Mouse (Mus musculus) urinary bladder, postnatal 25 days (tissue): ENCODE data around the gene Camk2d.

Experiments
- DNase-seq: peaks from one replicate; pipeline ENCODE4 v3.0.0; 2022; ENCODE audit warnings: low spot score

Gene Camk2d

DNA sequence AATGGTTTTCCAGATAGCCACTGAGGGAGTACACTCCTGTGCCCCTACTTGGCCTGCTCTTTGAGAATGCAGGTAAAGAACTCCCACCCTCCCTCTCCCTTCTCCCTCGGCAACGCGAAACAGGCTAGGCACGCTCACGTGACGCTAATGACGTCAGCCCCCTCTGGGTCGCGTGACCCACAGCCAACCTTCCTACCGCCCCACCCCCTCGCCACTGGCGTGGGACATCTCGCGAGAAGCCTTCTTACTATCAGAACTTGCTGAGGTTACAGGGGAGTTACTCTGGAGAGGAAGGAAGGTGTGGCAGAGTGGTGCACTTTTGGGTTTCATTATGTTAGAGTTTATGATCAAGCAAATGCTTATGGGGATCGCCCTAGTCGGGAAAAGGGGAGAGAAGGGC, at the start of gene Camk2d:
Gene Camk2d, plus strand, starts transcription at position 217 of the 400 bp plus-strand sequence.
- peak; percentile 95 for DNase-seq

GRCm38 (mm10) chr3:126547941-126548340, 48.2 kb upstream of the Camk2d start:
- DNase-seq: no peak

GRCm38 (mm10) chr3:126563646-126564045, 32.5 kb upstream of the Camk2d start:
- no peak for DNase-seq

DNA sequence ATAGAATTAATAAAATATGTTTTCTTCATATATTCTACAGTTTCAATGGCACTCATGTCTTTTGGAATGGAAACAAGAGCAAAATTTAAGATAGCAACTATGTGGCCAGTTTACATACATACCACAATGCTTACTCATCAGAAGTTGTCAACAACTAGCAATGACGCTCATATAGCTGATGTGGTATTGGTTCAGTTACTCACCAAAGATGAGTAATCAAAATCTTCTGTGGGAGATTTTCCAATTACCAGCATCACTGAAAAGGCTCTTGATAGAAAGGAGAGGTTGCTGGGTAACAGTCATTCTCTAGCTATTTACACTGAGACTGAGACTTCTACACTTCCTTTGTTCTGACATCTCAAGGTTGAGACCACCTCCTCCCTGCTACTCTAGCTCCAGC, 25.5 kb upstream of the Camk2d start:
- DNase-seq: no peak

DNA sequence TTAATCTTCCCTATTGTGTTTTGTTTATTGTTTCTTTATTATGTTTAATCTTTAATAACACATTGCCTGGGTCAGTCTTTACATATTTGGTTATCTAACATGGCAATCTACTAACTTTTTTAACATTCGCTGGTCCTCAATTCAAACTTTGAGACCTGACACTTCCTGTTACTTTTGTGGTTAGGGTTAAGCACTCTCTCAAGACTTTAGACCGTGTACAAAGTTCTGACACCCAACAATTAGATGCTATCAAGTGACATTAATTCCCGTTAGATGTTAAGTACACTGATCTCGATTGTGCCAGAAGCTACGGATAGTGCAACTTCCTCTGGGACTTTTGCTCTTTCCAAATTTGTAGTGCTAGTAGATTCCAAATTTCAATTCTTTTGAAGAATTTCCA, 23.2 kb upstream of the Camk2d start:
- DNase-seq: no peak

DNA sequence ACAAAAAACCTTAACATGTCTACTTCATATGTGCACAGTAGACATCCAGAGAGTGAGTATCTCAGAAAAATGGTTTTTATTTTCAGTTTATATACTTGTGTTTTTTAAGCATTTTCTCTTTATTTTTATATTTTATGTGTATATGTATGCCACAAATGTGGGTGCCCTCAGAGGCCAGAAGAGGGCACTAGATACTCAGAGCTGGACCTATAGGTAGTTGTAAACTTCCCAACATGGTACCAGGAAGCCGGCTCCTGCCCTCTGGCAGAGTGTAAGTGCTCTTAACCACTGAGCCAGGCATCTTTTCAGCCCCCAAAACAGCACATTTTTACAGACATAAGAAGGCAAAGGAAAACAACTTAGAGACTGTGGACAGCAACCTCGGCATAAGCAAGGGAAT, 20.2 kb upstream of the Camk2d start:
- DNase-seq: no peak

DNA sequence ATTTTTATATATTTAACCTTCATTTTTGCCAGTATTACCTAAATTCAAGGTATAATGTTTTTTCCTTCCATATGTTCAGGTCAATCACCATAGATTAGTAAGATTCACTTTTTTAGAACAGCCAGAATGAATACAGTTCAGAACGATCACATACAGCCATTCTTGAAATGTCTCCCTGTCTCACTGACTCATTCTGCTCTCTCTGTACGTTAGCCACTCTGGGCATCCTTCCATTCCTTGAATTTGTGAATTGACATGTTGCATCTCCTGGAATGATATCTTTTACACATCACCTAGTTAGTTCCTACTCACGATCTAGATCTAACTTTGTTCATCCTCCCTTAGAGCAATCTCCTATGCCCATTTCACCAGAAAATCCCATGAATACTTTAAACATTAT, 10.0 kb upstream of the Camk2d start:
- DNase-seq: no peak

DNA sequence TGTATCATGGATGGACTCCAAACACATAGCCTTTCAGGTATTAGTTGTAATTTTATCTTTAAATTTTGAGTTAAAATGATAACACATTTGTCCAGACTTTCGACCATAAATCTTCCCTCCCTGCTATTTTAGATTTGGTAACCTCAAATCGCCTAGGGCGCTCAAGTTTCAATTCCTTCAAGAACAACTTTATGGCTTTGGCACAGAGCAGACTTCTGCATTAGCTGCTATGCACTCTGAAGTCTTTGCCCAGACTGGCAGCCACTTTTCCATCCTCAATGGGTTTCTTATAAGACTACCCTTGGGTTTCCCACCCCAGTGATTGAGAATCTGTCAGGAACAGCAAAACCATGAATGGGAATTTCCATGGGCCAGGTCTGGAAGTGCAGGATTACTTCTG, 8.6 kb upstream of the Camk2d start:
- DNase-seq: no peak

DNA sequence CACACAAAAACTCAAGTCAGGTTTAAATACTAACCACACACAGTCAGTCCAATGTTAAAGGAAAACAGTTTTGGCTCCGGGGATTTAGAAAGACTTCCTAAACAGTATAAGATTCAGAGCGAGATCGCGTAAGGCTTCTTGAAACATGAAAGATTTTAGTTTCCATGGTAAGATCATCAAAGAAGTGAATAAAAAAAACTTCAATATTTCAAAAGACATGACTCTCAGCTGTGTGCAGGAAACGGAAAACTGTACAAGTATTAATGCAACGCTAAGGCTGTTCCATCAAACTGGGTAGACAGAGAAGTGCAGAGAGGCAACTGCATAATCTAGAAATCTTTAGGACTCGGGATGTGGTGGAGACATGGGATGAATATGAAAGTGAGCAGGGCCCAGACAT, 6.5 kb upstream of the Camk2d start:
- DNase-seq: no peak

GRCm38 (mm10) chr3:126595456-126595855, 646 bp upstream of the Camk2d start:
- no peak for DNase-seq

GRCm38 (mm10) chr3:126596491-126597160, 524 bp downstream of the Camk2d start:
- DNase-seq: peak; percentile 79

- DNase-seq: peak; percentile 75
These were observed 1.1 kb downstream of the Camk2d start for GRCm38 (mm10) chr3:126597161-126597595.

DNA sequence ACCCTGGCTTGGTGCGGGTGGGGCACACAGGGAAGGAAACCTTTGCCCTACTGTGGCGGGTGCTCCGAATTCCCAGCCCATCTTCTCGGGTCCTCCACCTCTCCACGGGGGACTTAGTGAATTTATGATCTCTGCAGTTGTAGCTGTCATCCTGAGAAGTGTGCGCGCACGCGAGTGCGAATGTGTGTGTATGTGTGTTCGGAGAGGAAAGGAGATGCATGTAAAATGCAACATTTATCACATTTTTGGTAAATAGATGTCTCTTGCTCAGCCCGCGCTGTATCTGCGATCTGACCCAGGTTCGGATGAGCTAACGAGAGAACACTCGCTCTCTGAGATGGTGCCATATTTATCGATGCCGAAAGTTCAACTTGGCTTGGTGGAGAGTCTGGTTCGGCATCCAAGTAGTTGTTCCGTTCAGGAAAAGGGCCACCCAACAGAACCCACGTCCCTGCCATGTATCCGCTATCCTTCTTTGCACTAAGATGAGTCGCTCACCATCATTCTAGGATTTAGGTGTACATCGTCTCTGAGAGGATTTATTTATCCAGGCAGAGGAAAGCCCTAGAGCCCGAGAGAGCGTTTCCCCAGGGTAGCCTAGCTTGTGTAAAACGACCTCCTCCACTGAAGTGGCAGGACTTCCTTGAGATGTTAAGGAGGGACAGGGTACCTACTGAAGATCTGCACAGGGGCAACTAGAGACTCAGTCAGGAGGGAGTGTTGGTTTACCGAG, 1.7 kb downstream of the Camk2d start:
- no peak for DNase-seq

GRCm38 (mm10) chr3:126598329-126598676, 2.2 kb downstream of the Camk2d start:
- no peak for DNase-seq

GRCm38 (mm10) chr3:126598881-126599280, 2.8 kb downstream of the Camk2d start:
- DNase-seq: no peak

DNA sequence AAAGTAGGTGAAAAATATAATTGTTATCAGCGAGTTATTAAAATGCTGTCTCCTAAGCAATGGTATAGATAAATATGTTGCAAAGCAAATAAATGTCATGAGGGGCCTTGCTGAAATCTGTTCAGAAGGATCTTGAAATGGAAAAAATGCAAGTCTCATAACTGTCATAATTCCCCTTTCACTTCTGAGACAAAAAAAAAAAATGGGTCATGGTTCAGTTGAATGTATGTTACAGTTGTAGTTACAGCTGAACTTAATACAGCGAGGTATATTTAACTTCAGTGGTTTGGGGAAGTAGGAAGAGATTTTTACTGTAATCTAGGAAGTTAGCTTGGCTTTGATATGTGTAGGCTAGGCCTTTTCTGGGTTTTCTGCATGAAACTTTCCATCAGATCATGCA, 3.2 kb downstream of the Camk2d start:
- no peak for DNase-seq

- DNase-seq: no peak
These were observed 3.8 kb downstream of the Camk2d start for GRCm38 (mm10) chr3:126599936-126600335.

DNA sequence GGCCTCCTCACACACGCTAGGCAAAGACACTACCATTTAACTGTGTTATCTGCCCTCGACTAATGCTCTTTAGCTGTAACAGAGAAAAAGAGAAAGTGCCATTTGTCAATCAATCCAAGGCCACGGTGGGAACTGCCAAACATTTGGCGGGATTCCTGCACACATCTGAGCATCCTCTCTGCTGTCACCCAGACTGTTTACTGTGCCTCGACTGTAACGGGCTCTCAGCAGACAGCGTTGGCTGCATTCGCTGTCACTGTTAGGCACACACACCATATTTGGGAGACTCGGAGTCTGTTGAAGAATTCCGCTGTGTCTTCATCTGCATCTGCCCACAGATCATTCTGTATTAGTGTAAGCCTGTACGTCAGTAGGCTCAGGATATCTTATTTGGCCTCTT, 6.7 kb downstream of the Camk2d start:
- DNase-seq: no peak

GRCm38 (mm10) chr3:126604656-126605434, 8.7 kb downstream of the Camk2d start:
- no peak for DNase-seq

GRCm38 (mm10) chr3:126609310-126609709, 13.2 kb downstream of the Camk2d start:
- DNase-seq: no peak

DNA sequence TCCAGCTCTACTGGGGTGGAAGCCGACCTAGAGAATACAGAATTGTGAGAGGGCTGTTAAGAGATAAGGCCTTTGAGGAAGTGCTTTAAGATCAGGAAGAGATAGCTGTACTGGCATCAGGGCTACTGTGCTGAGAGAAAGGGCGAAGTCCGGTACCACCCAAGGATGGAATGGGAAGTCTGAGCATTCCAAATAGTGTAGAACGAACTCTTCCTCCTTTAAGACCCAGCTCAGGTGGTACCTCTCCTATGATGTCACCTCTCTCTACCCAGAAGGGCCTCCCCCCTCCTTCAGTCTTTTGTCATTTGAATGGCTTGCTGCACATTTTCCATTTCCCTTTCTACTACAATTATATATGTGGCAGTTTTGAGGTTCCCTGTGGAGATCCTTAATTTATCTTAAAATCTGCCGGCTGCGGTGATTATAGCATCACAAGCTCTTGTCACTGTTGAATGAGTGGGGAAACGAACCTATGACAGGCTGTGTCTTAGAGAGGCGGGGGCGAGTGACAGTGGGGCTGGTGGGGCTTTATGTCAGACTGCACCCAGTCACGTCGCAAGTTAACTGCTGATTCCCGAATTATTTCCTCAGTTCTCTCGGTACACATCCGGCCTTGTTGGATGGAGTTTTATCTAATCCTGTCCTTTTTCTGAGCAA, 13.8 kb downstream of the Camk2d start:
- no peak for DNase-seq

DNA sequence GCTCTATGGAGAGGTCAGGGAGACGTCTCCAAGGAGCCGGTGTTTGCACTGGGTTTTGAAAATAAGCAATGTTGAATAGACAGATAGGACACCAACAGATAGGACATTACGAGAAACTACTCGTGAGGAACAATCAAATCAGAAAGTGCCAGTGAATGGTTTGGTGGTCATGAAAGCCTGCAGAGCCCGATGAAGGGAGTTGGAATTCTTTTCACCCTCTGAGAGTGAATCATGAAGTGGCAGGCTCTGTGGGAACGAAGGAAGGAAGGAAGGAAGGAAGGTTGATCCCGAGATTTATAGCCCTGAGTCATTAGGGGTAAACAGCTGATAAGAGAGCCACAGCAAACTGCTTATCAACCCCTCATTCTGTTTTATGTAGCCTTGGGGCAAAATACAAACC, 15.5 kb downstream of the Camk2d start:
- DNase-seq: no peak
